Mouse (Mus musculus): Measurements from ENCODE around the gene Ugt1a6b.

- TF ChIP-seq TAL1 (IDR thresholded peaks at IDR 0.05; ENCODE audit: low read length) (no peak), GATA1 (IDR thresholded peaks at IDR 0.05; ENCODE audit: low read length) (no peak)
Measured at GRCm38 (mm10) chr1:88258361-88258760, 155.3 kb downstream of the Ugt1a6b start.

Measured in erythroblast, embryonic 14.5 days (primary cell).